8 mouse cellular contexts compared by ENCODE assay signal in genomic region chr8:48109373-48109855, GRCm38 (mm10). TPM values are rescaled to one million over a fixed set of nuclear protein-coding genes. Genes with fewer than 3 reads are reported as not detected.
DNase-seq lines count a peak whose midpoint lies in the region; ATAC-seq and TF ChIP-seq lines count a peak whose summit lies in the region.

No protein-coding gene starts in this region.

- peak overlapping the region; percentile 38; the same call in 1 of the 2 replicates for H3K27ac ChIP-seq in heart, postnatal 0 days (ENCODE audit: low read depth)
- no peak overlapping the region for H3K27ac ChIP-seq in brown adipose tissue, adult 24 weeks (replicated peaks; ENCODE audit: low read depth, low read length)
- H3K27ac ChIP-seq in hindbrain, embryonic 13.5 days, result no peak overlapping the region
- H3K27ac ChIP-seq in midbrain, embryonic 10.5 days (replicated peaks), result peak overlapping the region; percentile 95

- H3K4me1 ChIP-seq in heart, postnatal 0 days (ENCODE audit: control insufficient read depth, insufficient read depth), result 0 out of 2 replicates have a peak, but pooled peaks cover 5% of the 10 kb centered on the region
- H3K4me1 ChIP-seq in brown adipose tissue, adult 24 weeks (ENCODE audit: control insufficient read depth, insufficient read depth, insufficient read length, low read length), result no peaks in the 10 kb centered on the region; the same call in 1 of the 2 replicates
- peaks cover 13% of the 10 kb centered on the region for H3K4me1 ChIP-seq in hindbrain, embryonic 13.5 days (replicated peaks)
- H3K4me1 ChIP-seq in midbrain, embryonic 10.5 days, result peaks cover 17% of the 10 kb centered on the region

- no peak for TF ChIP-seq CTCF in heart, postnatal 0 days (IDR thresholded peaks at IDR 0.05; ENCODE audit: low read depth)

- intact Hi-C loops in heart, postnatal 10 days (cut with DNase I), result no loop called here

- no peaks in the 10 kb centered on the region for H3K9me3 ChIP-seq in heart, postnatal 0 days (replicated peaks; ENCODE audit: control insufficient read depth, low read length)
- H3K9me3 ChIP-seq in hindbrain, embryonic 13.5 days, result 0 out of 2 replicates have a peak, but pooled peaks cover 5% of the 10 kb centered on the region
- peaks cover 11% of the 10 kb centered on the region for H3K9me3 ChIP-seq in midbrain, embryonic 10.5 days (replicated peaks)

- WGBS in heart, postnatal 0 days, result 33% methylated on average over 5 of the region's 5 CpGs
- 35% methylated on average over 5 of the region's 5 CpGs for WGBS in hindbrain, embryonic 13.5 days
- WGBS in midbrain, embryonic 10.5 days, result 35% methylated on average over 5 of the region's 5 CpGs

- no peaks in the 10 kb centered on the region for H3K36me3 ChIP-seq in heart, postnatal 0 days (replicated peaks; ENCODE audit: control insufficient read depth, insufficient read depth, low read length)
- H3K36me3 ChIP-seq in hindbrain, embryonic 13.5 days, result no peaks in the 10 kb centered on the region
- peaks cover 14% of the 10 kb centered on the region for H3K36me3 ChIP-seq in midbrain, embryonic 10.5 days

- ATAC-seq in heart, postnatal 0 days (ENCODE audit: insufficient read depth, low read depth), result 0 out of 2 replicates have a peak, but pooled peaks have one; percentile 7
- ATAC-seq in hindbrain, embryonic 13.5 days (ENCODE audit: low FRiP score), result peak; percentile 49; the same call in 1 of the 2 replicates
- ATAC-seq in frontal cortex, adult (ENCODE audit: low TSS enrichment), result no peak

- H3K9ac ChIP-seq in heart, postnatal 0 days (replicated peaks; ENCODE audit: low read depth, low read length), result peak overlapping the region; percentile 74; the same call in 1 of the 2 replicates
- peak overlapping the region; percentile 80 for H3K9ac ChIP-seq in hindbrain, embryonic 13.5 days

- H3K27me3 ChIP-seq in heart, postnatal 0 days (ENCODE audit: control insufficient read depth, insufficient read depth, low read length), result no peaks in the 10 kb centered on the region
- no peaks in the 10 kb centered on the region for H3K27me3 ChIP-seq in hindbrain, embryonic 13.5 days
- H3K27me3 ChIP-seq in midbrain, embryonic 10.5 days (ENCODE audit: low read depth, poor library complexity, severe bottlenecking), result no peaks in the 10 kb centered on the region

- H3K4me3 ChIP-seq in heart, postnatal 0 days (ENCODE audit: low read depth, low read length), result peak overlapping the region; percentile 84
- peak overlapping the region; percentile 85 for H3K4me3 ChIP-seq in brown adipose tissue, adult 24 weeks (ENCODE audit: insufficient read depth, low read depth, low read length)
- H3K4me3 ChIP-seq in hindbrain, embryonic 13.5 days, result peak overlapping the region; percentile 69
- peak overlapping the region; percentile 79 for H3K4me3 ChIP-seq in midbrain, embryonic 10.5 days

- no peak for TF ChIP-seq EP300 in heart, postnatal 0 days (IDR thresholded peaks at IDR 0.05; ENCODE audit: low read depth)

- DNase-seq in heart, postnatal 0 days (ENCODE audit: low spot score), result no peak
- no peak for DNase-seq in heart, postnatal 10 days
- no peak for DNase-seq in midbrain, embryonic 10.5 days (ENCODE audit: low spot score)
- DNase-seq in urinary bladder, postnatal 14 days (ENCODE audit: low spot score), result no peak
- DNase-seq in lung, postnatal 36 days, result no peak

- H3K4me2 ChIP-seq in heart, postnatal 0 days (ENCODE audit: low read depth, low read length), result peak overlapping the region; percentile 97
- H3K4me2 ChIP-seq in hindbrain, embryonic 13.5 days, result peak overlapping the region; percentile 68

RNA-seq across cellular contexts. Expression of gene Dctd, which starts 10.5 kb away (rescaled TPM):
- total RNA-seq in heart, postnatal 0 days (2014; rRNA removed; ENCODE audit: low replicate concordance), result 11.6 and 13.8 TPM in 2 replicates
- polyA plus RNA-seq in heart, postnatal 0 days (2015; fragmentation: Nextera tagmentation; extraction: Ambion mirVana), result 7.6 and 8.6 TPM in 2 replicates
- total RNA-seq in heart, postnatal 10 days (2021), result 1 to 10 TPM; 3.8 to 6.0 TPM
- 1.1 TPM in 1 of 2 replicates, not detected in the other for polyA plus RNA-seq in brown adipose tissue, adult 24 weeks (2012; ENCODE audit: insufficient read depth, insufficient read length, missing spikeins)
- 8.4 and 9.0 TPM in 2 replicates for polyA plus RNA-seq in hindbrain, embryonic 13.5 days (2015; fragmentation: Nextera tagmentation; extraction: Ambion mirVana)
- 28.1 and 36.9 TPM in 2 replicates for polyA plus RNA-seq in midbrain, embryonic 10.5 days (2016; fragmentation: Nextera tagmentation; extraction: Ambion mirVana)

Comparison
In these comparisons a context has a peak if more than half of its experiments do, and no peak if none do; other contexts are left out.
1. H3K27ac ChIP-seq: peak in heart, postnatal 0 days (single experiment) and midbrain, embryonic 10.5 days (single experiment); none in brown adipose tissue, adult 24 weeks (single experiment) and hindbrain, embryonic 13.5 days (single experiment).
2. Peak in every context shown above with its lines, with median percentiles within 50 percentile points of each other: H3K4me3 ChIP-seq.